Mouse (Mus musculus) testis, postnatal 10 days (tissue): ENCODE measurements around the gene Dmac2.

ENCODE experiments used
- DNase-seq: peaks from one replicate; pipeline ENCODE4 v3.0.0; 2021; ENCODE audit warnings: low spot score

Gene Dmac2

DNA sequence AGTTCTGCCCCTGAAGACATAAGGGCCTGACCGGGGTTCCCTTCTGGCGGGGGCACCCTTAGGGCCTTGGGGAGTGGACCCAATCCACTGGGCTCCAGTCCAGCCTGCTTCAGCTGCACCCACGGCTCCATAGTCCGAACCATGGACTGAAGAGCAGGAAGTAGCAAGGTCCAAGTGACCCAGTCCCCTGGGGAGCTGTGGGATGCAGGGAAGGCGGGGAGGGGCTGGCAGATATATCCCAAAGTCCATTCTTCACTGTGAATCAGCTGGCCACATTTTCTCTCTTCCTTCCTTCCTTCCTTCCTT lies 3.6 kb upstream of the Dmac2 start, which contains the start of gene Erich4:
TSS of gene Erich4 (minus strand) at position 187 of the 306 bp plus-strand sequence.
- no peak for DNase-seq

DNA sequence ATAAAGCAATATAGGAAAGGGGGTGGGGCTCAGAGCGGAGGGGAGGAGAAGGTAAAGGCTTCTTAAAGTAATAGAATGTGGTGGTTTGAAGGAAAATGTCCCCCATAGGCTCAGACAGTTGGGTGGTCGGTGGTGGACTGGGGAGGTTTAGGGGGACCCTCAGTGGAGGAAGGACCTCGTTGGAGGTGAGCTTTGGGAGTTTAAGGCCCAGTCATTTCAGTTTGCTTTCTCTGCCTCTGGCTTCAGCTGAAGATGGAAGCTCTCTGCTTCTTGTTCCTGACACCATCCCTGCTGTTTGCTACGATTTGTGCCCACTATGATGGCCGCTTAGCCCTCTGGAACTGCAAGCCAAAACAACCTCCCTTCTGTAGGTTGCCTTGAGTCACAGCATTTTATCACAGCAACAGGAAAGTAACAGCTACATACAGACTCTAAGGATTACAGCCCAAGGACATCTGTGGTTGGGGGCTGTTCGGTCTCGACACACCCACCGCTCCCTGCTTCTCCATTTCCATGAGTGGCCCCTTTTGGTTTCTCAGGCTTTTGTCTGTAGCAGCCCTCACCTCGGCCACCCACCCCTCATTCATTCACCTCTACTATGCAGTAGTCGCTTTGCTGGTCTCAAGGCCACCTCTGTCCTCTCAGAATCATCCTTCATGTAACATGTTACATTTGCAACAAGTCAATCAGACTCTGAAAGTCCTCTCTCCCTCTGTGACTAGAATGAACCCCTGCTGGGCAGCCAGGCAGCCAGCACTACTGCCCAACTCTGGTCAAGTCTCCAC lies 1.6 kb upstream of the Dmac2 start:
- DNase-seq = peak; percentile 40

DNA sequence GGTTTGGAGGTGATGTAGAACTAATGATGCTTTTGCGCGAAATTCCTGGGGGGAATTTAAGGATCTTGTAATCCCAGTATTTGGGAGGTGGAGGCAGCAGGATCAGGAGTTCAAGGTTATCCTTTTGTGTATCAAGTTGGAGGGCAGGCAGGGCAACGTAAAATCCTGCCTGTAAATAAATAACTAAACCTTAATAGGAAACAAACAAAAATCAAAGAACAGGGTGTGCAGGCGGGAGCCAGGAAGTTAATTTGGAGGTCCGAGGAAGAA lies 443 bp downstream of the Dmac2 start:
- no peak for DNase-seq

DNA sequence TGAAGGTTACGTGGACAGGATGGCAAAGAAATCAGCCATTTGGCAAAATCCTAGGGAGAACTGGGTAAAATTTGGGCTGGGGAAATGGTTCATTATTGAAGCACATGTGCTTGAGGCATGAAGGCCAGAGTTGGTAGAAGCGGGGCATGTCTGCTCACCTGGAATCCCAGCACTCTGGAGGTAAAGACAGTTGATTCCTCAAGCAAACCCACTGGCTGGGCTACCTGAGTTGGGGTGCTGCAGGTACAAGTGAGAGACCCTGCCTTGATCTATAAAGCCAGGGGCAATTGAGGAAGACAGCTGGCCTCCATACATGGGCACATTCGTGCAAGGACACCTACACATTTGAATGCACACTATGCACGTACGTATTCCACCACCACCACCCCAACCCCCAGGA lies 887 bp downstream of the Dmac2 start:
- peak; percentile 36 for DNase-seq

DNA sequence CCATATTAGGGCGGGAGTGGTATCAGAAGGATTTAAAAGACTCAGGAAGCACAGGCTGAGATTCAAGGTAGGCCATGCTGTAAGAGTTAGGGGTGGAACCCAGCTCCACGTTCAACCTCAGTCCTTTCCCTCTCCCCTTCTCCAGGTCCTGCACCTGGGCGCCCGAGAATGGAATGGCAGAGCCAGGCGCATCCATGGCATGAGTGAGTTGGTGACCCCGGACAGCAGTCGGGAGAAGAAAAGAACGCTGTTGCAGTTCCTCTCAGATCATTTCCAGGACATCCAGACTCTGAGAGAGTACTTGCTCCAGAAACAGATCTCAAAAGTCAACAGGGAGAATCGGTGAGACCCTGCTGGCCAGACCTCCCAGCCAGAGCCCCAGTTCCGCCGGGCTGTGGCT lies 1.5 kb downstream of the Dmac2 start:
- peak; percentile 42 for DNase-seq

DNA sequence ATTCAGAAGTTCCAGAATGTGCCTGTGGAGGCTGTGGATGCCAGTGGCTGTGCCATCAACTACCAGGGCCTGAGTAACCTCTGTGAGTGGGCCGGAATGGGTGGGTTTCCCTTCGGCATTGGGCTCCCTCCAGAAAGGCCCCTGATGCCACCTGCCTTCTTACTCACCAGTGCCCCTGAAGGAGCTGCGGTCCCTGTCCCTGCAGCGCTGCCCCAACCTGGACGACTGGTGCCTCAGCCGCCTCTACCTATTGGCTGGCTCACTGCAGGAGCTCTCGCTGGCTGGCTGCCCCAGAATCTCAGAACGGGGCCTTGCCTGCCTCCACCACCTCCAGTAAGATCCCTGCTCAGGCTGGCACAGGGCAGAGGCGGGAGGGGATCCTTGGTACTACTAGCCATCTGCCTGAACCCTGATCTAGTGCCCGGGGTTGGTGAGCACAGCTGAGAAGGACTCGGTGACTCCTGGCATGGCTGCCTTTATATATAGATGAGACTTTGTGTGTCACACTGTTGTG lies 4.7 kb downstream of the Dmac2 start:
- DNase-seq = no peak

DNA sequence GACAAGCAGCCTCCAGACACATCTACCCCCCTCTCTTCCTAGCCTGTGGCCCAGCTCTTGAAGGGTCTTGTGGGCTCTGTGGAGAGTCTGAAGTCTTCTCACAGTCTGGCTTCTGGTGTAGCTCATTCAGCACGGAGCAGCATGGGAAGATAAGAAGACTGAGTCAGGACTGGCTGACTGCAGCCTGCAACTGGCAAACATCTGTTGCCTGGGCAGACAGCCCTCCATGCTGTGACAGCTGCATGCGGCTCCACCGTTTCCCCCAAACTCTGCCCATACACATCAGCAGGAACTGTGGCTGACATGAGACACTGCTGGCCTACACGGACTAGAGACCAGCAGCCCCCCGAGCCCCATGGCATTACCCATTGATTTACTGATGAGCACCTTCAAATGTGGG lies 5.6 kb downstream of the Dmac2 start:
- DNase-seq = no peak

DNA sequence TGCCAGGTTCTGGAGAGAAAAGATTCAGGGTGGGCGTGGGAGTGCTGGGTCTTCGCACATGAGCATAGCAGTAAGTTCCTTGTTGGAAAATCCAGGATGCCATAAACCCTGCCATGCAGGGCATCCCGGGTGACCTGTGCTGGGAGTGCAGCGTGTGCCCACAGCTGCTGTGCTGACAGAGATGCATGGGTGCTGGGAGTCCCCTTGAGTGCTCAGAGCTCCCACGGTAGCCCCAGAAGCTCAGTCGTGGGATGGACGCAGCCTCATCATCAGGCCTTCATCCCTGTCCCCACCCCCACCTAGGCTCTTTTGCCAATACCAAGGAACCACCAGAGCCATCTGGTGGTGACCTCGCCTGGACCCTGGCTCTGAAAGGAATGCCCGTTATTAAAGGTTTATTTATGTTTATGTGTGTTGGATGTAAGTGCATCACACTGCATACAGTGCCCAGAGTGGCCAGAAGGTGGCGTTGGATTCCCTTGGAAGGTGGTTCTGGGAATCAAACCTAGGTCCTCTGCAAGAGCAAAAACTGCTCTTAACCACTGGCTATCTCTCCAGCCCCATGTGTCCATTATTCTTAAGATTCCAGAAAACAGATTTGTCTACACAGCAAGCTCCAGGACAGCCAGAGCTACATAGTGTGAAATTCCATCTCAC lies 6.5 kb downstream of the Dmac2 start:
- peak; percentile 78 for DNase-seq

DNA sequence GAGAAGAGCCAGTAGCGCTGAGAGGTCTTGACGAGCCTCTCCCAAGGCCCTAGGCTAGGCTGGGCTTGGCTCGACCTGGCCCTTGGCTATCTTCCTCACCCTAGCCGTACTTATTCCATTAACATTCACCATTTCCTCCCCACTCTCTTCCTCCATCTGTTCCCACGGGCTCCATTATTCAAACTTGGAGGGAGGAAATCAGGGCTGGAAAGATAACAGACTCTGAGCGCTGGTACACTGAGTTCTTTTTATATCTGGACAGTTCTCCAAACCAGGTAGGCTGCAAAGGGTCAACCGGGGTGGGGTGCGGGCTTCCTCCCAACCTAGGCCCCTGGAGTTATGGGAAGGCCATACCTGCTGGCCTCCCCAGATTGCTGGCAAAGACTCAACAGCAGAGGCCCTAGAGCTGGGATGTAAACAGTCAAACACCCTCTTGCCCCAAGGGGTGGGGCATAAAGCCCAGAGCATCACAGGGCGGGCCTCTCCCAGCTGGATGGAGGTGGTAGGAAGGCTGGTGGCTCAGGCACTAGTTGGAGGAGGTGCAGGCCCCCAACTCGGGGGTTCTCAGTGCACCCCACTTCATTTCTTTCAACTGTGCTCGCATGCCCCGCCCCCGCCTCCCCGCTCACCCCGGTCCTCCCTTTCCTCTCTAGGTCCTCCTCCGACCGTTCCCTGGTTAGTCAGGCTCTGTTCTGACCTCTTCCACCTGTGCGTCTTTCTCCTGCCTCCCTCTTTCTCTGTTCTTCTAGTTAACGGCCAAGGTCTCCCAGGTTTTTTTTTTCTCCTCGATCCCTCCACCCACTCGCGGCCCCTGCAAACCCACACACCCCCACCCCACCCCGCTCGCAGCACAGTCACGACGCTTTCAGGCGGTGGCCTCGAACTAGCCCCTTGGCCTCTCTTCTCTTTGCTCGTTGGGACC lies 7.6 kb downstream of the Dmac2 start, which contains the start of gene B3gnt8:
TSS of gene B3gnt8 (plus strand) at position 146 of the 922 bp plus-strand sequence.
- DNase-seq = peak; percentile 71

DNA sequence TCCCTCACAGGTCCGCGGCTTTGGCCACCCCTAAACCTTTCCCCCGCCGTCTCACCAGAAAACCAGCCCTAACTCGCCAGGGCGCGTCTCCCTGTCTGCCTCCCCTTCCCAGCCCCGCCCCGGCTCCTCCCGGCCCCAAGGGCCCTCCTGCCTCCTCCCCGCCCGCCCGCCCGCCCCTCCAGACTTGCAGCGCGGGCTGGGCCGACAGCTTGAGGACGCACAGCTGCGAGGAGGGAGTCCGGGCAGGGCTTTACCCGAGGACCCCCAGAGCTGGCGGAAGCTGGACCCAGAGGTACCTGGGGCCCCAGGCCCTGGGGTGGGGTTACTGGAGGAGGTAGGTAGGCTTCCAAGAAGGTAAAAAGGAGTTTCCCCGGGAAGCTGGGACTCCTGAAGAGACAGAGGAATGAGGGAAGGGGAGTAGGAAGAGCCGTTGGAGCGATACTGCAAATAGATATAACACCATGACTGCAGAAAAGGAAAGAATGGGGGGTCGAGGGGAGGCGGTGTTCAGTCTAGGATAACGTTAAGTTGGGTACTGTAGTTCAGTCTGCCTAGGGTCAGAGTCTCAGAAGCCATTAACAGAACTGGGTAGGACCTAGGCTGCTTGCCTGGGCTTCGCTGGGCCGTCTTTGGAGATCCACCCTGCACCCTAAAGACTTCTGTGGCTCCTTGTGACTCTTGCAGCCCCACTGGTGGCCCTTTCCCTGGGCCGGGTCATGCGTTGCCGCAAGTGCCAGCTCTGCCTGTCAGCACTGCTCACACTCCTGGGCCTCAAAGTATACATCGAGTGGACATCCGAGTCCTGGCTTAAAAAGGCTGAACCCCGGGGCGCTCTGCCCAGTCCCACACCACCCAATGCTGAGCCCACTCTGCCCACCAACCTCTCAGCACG lies 8.5 kb downstream of the Dmac2 start:
- peak; percentile 90 for DNase-seq

DNA sequence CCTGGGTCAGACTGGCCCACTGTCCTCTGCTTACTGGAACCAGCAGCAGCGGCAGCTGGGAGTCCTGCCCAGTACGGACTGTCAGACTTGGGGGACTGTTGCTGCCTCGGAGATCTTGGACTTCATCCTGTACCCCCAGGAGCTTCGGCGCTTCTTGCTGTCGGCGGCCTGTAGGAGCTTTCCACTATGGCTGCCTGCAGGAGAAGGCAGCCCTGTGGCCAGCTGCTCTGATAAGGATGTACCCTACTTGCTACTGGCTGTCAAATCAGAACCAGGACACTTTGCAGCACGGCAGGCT lies 9.1 kb downstream of the Dmac2 start:
- no peak for DNase-seq

DNA sequence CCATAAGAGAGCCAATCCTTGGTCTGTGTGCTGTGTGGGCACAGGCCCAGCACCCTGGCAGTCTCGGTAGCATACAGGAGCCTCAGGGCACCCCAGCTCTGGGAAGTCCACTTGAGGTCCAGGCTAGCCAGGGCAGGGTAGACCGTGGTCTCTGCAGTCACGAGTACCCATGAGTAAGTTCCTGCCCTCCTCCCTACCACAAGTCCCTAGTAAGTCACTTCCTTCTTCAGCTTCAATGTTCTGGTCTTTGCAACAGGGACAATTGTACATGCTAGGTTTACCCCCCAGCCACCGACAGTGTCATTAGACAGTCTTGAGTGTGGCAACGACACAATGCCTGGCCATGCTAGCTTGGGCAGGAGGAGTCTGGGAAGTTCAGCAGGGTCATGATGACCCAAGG lies 13.5 kb downstream of the Dmac2 start:
- no peak for DNase-seq

DNA sequence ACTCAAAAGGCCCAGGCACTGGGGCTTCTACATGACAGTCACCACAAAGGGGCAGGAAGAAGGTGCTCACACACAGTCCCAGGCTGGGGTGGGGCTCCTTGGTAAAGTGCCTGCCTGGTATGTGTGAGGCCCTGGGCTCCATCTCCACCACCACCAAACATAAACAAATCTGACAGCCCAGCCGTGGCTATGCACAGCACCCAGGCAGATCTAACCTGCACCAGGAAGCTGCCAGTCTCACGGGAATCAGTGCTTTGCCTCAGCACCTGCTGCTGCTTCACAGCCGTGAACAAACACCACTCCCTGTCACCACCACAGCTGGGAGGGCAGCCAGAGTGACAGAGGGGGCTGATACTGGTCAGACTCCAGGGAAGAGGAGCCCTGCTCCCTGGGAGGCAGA lies 17.2 kb downstream of the Dmac2 start:
- DNase-seq = no peak

DNA sequence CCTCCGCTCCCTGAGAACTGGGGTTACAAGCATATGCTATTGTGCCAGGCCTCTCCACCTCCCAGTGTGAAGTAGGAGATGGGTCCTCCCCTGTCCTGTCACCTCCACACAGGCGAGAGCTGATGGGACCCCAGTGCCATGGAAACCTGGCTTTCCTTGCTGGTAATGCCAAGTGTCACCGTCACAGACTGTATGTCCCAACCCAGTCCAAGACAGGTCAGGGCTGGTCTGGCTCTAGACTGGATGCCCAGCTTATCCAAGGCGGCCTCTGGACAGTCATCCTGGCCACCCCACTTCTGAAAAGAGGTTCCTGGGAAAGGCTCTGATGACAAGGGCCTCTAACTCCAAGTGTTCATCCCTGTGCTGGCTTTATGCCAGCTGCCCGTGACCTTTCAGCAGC lies 17.9 kb downstream of the Dmac2 start:
- no peak for DNase-seq

DNA sequence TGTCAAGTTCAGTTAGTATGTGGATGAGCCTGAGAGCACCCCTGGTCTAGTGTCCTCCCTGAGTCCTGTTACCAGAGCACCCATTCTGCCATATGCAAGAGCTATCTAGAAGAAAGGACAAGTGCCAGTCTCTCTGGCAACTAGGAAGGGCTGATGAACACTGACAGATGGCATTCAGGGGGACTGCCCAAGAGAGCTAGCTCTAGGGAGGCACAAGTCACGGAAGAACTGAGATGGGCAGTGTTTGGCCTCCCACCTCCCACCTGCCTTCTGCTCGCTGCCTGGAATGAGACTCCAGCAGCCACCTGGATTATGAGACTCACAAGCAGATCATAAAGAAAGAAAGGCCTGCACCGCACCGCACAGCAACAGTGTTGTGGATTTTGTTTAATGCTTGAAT lies 20.5 kb downstream of the Dmac2 start:
- no peak for DNase-seq

DNA sequence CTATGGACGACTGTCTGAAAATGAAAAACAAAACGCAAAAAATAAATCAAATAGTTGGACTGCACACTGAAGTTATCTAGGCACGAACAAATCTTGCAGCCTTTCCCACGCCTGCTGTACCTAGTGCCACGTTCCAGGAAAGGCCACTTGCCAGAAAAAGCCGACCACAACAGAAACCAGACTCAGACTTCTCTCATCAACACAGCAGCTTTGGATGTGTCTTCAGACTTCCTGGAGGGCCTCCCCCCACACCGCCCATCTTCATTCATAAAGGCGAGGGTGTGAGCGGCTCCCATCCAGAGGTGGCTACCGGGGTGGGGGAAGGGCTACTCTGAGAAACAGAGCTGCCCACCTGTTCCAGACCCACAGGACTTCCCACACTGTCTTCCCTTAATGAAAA lies 24.9 kb downstream of the Dmac2 start:
- no peak for DNase-seq

DNA sequence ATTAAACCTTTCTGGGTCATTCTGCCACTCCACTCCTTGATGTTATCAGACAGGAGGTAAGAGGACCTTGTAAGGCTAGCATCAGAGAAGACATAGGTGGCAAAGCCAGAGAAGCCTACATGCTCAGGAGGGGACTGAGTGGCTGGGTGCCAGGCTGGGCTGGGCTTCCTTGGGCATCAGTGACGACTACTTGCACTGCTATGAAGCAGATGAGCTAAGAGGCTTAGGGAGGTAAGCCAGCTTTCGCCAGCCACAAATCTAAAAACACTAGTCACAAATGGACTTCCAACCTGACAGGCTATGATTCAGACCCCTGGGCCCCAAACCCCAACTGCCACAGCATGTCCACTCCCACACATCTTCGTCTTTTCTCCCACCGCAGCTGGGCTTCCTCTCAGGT lies 25.4 kb downstream of the Dmac2 start:
- DNase-seq = peak; percentile 69

DNA sequence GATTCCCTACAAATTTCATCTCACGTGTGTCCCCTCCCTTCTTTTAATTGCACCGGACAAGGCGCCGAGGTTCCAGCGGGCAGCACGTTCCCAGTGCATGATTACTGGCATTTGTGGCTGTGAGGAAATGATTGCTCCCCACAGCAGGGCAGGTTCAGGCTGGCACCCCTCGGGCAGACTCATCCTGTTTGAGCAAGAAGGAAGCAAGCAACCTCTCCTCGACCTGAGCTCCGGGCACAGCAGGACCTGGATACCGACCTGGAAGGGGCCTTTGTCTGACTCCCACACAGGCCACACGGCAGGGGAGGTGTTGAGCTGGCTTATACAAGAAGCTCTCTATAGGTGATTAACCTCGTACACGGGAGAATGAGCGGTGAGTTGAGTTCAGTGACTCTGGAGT lies 25.9 kb downstream of the Dmac2 start:
- DNase-seq = no peak

DNA sequence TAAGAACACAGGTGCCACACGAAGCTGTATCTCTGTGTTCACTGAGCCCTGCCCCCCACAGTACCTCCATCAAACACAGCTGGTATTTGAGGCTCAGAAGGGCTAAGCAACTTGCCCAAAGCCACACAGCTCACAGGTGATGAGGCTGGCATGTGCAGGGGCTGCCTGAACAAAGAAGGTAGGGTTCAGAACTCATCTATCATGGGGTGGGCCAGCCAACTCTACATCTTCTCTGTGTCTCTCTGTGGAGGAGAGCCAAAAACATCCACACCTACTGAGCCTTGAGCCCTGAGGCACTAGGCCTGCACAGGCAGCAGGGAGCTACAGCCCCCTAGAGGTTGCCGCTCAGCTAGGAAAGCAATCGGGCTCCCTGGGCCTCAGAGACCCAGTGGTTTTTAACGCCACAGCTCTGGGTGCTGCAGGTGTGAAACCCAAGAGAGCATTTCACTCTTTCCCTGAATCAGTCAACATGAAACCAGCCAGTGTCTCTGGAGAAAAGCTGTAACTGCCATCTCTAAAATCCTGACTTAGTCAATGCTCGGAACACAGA lies 28.4 kb downstream of the Dmac2 start:
- no peak for DNase-seq

DNA sequence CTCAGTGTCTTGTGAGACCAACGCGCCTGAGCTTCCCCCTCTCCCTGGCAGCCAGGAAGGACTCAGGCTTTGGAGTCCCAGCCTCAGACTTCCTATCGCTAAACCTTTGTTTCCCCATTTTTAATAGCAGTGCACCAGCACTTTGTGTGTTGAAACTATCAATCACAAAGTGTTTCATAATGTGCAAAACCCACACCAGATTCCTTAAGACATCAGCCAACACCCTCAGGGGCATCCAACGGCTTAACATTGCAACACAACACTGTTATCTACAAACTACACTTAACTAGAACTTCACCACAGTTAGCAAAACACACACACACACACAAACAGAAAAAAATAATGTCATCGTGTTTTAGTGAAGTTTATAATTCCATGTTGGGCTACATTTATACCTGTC lies 30.6 kb downstream of the Dmac2 start:
- DNase-seq = no peak

DNA sequence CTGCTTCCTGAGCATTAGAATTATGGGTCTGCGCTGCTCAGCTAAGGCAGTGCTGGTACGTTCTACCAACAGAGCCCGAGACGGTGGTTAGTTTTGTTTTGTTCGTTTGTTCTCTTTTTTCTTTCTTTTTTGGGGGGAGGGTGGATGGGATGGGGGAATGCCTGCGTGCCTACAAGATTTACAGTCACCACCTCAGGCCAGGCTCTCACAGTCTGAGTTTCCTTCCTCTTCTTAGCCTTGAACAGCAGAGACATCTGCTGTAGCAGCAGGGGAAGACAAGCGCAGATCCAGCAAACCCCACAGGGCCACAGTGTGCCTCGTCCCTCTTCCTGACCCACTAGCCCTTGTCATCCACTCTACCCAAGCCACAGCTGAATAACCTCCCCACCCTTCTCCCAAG lies 32.1 kb downstream of the Dmac2 start:
- no peak for DNase-seq
